Mouse (Mus musculus) C2C12 (cell line): Measurements from ENCODE around the gene Nkiras1. TPM values are rescaled to one million over a fixed set of nuclear protein-coding genes. Genes with fewer than 3 reads are reported as not detected.
"Not testable (repeated sequence)": the region's sequence is repeated elsewhere in the genome, so short reads cannot be mapped to it uniquely, and the experiment has no call there.

ENCODE experiments used
- H3K27me3 ChIP-seq: one replicate; pipeline ENCODE4 v1.6.1; 2011; ENCODE audit not compliant: control insufficient read depth, insufficient read depth, insufficient read length
- H3K36me3 ChIP-seq: one replicate; pipeline ENCODE4 v1.6.1; 2011; ENCODE audit not compliant: control insufficient read depth, insufficient read depth
- H3K4me3 ChIP-seq: one replicate; pipeline ENCODE4 v1.5.1; 2011; ENCODE audit warnings: mild to moderate bottlenecking, control low read depth; ENCODE audit not compliant: poor library complexity, insufficient read depth, severe bottlenecking
- H3K79me2 ChIP-seq: one replicate; pipeline ENCODE4 v1.6.1; 2011; ENCODE audit not compliant: control insufficient read depth, insufficient read depth
- H3K79me3 ChIP-seq: one replicate; pipeline ENCODE4 v1.6.1; 2011; ENCODE audit warnings: low read depth, control low read depth
- H3ac ChIP-seq: one replicate; pipeline ENCODE3; 2011; ENCODE audit warnings: low read depth; ENCODE audit not compliant: control insufficient read depth, insufficient read length
- CEBPB ChIP-seq: IDR thresholded peaks from one replicate; pipeline ENCODE4 v1.6.1; 2011; ENCODE audit warnings: low read depth, mild to moderate bottlenecking, control low read depth, moderate library complexity
- CTCF ChIP-seq: IDR thresholded peaks from one replicate; pipeline ENCODE4 v1.5.1; 2011; ENCODE audit not compliant: control insufficient read depth, insufficient read depth, insufficient read length
- FOSL1 ChIP-seq: IDR thresholded peaks from one replicate; pipeline ENCODE4 v1.8.0; 2011; ENCODE audit warnings: mild to moderate bottlenecking, low read length; ENCODE audit not compliant: poor library complexity, insufficient read depth, severe bottlenecking
- MAX ChIP-seq: IDR thresholded peaks from one replicate; pipeline ENCODE4 v1.6.1; 2011; ENCODE audit warnings: mild to moderate bottlenecking, control low read depth
- MYOD1 ChIP-seq: IDR thresholded peaks from one replicate; pipeline ENCODE4 v1.6.1; 2011; ENCODE audit warnings: low read depth; ENCODE audit not compliant: control insufficient read depth, insufficient read length
- MYOG ChIP-seq: IDR thresholded peaks from one replicate; pipeline ENCODE4 v1.6.1; 2011; ENCODE audit not compliant: control insufficient read depth, insufficient read length; ENCODE audit errors: extremely low read depth
- USF1 ChIP-seq: IDR thresholded peaks from one replicate; pipeline ENCODE4 v1.6.1; 2011; ENCODE audit warnings: low read depth, mild to moderate bottlenecking, control low read depth, moderate library complexity
- polyA plus RNA-seq: library from polyadenylated mRNA; unstranded; fragments of >200 nt; fragmentation: generic; extraction: Trizol; gene quantifications from one replicate; pipeline ENCODE4 v1.2.1, GENCODE M21; 2012; ENCODE audit warnings: missing spikeins

Gene Nkiras1
- polyA plus RNA-seq, 1 experiment: 5.0 TPM

DNA sequence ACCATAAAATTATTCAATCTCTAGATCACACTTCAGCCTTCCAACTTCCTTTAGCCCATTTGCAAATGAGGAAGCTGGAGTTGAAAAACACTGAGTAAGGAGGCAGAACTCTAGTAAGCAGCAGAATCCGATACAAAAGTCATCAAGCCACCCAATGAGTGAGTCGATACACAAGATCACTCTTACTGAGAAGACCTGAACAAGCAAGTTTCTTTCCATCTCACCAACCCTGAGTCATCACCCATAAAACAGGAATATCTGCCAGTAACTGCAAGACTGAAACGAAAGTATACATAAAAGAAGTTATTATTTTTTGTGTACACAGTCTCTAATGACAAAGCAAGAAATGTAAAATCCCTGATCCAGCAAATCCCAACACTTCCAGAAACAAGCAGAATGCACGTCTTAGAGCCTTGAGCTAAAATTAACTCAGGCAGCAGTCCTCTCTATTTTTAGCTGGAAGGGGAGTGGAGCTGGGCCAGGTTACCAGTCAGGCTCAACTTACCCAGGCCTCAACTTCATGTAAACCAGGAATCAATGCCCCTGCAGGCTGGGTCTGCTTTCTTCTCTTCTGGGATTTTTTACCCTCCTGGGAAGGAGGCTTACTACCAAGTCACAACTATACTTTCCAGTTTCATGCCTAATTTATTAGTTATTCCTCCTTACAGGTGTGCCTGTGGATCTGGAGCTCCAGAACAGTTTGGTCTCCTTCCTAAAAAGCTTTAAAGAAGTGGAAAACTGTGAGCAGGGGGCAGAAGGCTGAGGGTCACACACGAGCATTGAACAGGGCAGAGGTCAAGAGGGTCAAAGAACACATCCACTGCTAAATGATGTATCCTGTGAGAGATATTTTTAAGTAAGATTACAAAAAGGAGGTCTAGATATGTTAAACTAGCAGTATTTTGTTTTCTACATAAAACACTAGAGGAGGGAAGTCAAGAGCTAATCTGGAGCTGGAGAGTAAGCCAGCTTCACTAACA, 36.7 kb upstream of the Nkiras1 start:
- H3ac ChIP-seq: no peak overlapping the region
- peaks cover 74% of the 10 kb centered on the region for H3K79me2 ChIP-seq
- H3K27me3 ChIP-seq: no peaks in the 10 kb centered on the region
- no peak for TF ChIP-seq USF1
- H3K4me3 ChIP-seq: no peak overlapping the region
- H3K79me3 ChIP-seq: peaks cover 53% of the 10 kb centered on the region
- no peaks in the 10 kb centered on the region for H3K36me3 ChIP-seq

DNA sequence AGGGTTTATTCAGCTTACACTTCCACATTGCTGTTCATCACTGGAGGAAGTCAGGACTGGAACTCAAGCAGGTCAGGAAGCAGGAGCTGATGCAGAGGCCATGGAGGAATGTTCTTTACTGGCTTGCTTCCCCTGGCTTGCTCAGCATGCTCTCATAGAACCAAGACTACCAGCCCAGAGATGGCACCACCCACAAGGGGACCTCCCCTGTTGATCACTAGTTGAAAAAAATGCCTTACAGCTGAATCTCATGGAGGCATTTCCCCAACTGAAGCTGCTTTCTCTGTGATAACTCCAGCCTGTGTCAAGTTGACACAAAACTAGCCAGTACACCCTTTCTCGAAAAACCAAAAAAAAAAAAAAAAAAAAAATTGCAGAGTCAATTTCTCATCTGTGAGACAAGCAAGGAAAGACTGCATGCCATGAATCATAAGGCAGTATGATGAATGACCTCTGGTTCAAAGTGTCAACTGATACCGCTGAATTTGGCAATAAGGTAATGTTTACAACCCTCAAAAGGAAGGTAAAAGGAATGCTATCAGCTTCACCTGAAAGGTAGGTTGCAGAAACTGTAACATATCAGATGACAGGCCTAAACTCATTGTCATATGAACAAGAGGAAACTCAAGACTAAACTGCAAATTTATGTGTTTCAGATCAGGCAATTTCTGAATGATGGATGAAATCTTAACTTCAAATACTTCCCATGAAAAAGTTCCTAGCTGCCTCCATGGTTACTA, 34.3 kb upstream of the Nkiras1 start:
- not testable (repeated sequence) for H3ac ChIP-seq, H3K36me3 ChIP-seq, H3K27me3 ChIP-seq, H3K4me3 ChIP-seq
- Histone ChIP-seq H3K79me2 (peaks cover 64% of the 10 kb centered on the region), H3K79me3 (peaks cover 51% of the 10 kb centered on the region)

DNA sequence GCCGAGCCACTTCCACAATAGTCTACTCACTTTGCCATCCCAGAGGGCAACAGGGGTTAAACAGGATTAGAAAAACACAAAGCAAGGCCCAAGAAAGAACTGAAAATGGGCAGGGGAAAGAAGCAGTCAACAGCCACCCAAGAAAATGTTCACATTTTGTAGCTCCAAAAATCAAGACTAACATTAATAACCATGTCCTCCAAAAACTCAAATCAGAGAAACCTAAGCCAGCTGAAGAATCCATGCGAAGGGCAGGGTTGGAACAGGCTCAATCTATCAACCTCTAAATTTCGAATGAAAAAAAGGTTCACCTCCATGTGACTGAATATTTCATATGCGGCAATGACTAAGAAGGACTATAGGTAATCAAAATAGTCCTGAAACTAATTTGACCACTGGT, 33.6 kb upstream of the Nkiras1 start:
- H3K79me2 ChIP-seq: peaks cover 58% of the 10 kb centered on the region
- no peaks in the 10 kb centered on the region for H3K27me3 ChIP-seq
- H3K36me3 ChIP-seq: no peaks in the 10 kb centered on the region
- no peak overlapping the region for H3K4me3 ChIP-seq
- TF ChIP-seq USF1: no peak
- TF ChIP-seq CTCF: no peak
- TF ChIP-seq MYOG: no peak
- no peak for TF ChIP-seq CEBPB
- no peak for TF ChIP-seq MYOD1
- TF ChIP-seq MAX: no peak
- TF ChIP-seq FOSL1: no peak
- H3K79me3 ChIP-seq: peaks cover 48% of the 10 kb centered on the region
- H3ac ChIP-seq: no peak overlapping the region

GRCm38 (mm10) chr14:18238131-18238749, 32.7 kb upstream of the Nkiras1 start:
- H3K4me3 ChIP-seq: peak overlapping the region; percentile 84
- H3ac ChIP-seq: peak overlapping the region; percentile 85
- peaks cover 49% of the 10 kb centered on the region for H3K79me2 ChIP-seq
- no peaks in the 10 kb centered on the region for H3K36me3 ChIP-seq
- H3K79me3 ChIP-seq: peaks cover 39% of the 10 kb centered on the region
- no peaks in the 10 kb centered on the region for H3K27me3 ChIP-seq
- peak; percentile 27 for TF ChIP-seq MAX
- TF ChIP-seq CTCF: no peak

GRCm38 (mm10) chr14:18238750-18239731, 31.9 kb upstream of the Nkiras1 start, which contains the start of gene Nr1d2:
Nr1d2 (minus strand) TSS chr14:18239127.
- Histone ChIP-seq H3K79me2 (peaks cover 41% of the 10 kb centered on the region), H3K36me3 (no peaks in the 10 kb centered on the region), H3K27me3 (no peaks in the 10 kb centered on the region), H3K79me3 (peaks cover 32% of the 10 kb centered on the region), H3ac (peak within 1 kb of the TSS; percentile 85), H3K4me3 (peak within 1 kb of the TSS; percentile 84)
- TF ChIP-seq MYOD1: no peak
- no peak for TF ChIP-seq CEBPB
- no peak for TF ChIP-seq MYOG
- TF ChIP-seq USF1: no peak
- TF ChIP-seq FOSL1: no peak
- no peak for TF ChIP-seq CTCF
- TF ChIP-seq MAX: no peak
